8 mouse cellular contexts compared by ENCODE assay signal in the genomic region with DNA sequence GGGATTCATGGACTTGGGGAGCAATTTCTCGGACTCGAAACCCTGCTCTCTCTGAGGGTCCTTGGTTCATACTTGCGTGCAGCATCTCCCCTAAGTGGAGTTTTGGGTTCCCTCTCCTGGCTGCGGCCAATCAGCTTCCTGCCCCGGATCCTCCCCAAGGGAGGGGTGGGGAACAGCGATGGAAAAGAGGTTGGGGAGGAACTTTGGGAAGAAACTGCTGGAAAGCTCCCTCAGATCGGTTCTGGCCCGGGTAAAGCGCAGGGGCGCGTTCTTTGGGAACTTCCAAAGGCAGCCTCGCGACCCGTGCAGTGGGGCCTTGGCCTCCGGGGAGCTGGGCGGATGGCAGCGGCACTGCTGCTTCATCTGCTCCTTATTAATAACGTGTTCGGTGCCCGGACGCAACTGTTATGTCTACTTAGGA. TPM values are rescaled to one million over a fixed set of nuclear protein-coding genes. Genes with fewer than 3 reads are reported as not detected.
DNase-seq lines count a peak whose midpoint lies in the region; ATAC-seq lines count a peak whose summit lies in the region.

No protein-coding gene starts in this region.

- H3K4me1 ChIP-seq in midbrain, embryonic 12.5 days: peaks cover 57% of the 10 kb centered on the region

- ATAC-seq in midbrain, embryonic 12.5 days (ENCODE audit: low FRiP score, low read depth): peak; percentile 44; the same call in 1 of the 2 replicates

- peak overlapping the region; percentile 74 for H3K4me3 ChIP-seq in midbrain, embryonic 12.5 days

- DNase-seq in cerebellum, postnatal 10 days: peak; percentile 38 to 40
- no peak for DNase-seq in cerebellum, adult 9-11 months
- DNase-seq in A20 (ENCODE audit: low read depth, low spot score): peak; percentile 37
- DNase-seq in embryo, embryonic 11 days: peak; percentile 80
- DNase-seq in heart, adult 9 months (ENCODE audit: low spot score in 2 of 2): peak; percentile 65
- DNase-seq in kidney, postnatal 4 days: peak; percentile 70 to 78
- no peak for DNase-seq in frontal cortex, postnatal 14 days (ENCODE audit: low spot score in 2 of 2)

- no peaks in the 10 kb centered on the region for H3K36me3 ChIP-seq in midbrain, embryonic 12.5 days

- peak overlapping the region; percentile 90 for H3K27ac ChIP-seq in midbrain, embryonic 12.5 days (replicated peaks)

- peaks cover 7% of the 10 kb centered on the region; the same call in 1 of the 2 replicates for H3K9me3 ChIP-seq in midbrain, embryonic 12.5 days

- H3K9ac ChIP-seq in midbrain, embryonic 12.5 days (replicated peaks): peak overlapping the region; percentile 85

- peak overlapping the region; percentile 90 for H3K4me2 ChIP-seq in midbrain, embryonic 12.5 days (replicated peaks)

- under 1% methylated on average over 21 of the region's 21 CpGs for WGBS in midbrain, embryonic 12.5 days

- H3K27me3 ChIP-seq in midbrain, embryonic 12.5 days: 0 out of 2 replicates have a peak, but pooled peaks cover 14% of the 10 kb centered on the region

RNA-seq across cellular contexts. Expression of a gene that starts 1.0 kb away (rescaled TPM):
- polyA plus RNA-seq in midbrain, embryonic 12.5 days (2016; fragmentation: Nextera tagmentation; extraction: Ambion mirVana): 8.5 and 9.8 TPM in 2 replicates

RNA-seq across cellular contexts. Expression of a gene that starts 13.8 kb away (rescaled TPM):
- polyA plus RNA-seq in midbrain, embryonic 12.5 days (2016; fragmentation: Nextera tagmentation; extraction: Ambion mirVana): 113 and 117 TPM in 2 replicates

Comparison
In these comparisons a context has a peak if more than half of its experiments do, and no peak if none do; other contexts are left out.
1. DNase-seq: peak in cerebellum, postnatal 10 days (2 of 2), A20 (single experiment), embryo, embryonic 11 days (single experiment), heart, adult 9 months (2 of 2) and kidney, postnatal 4 days (2 of 2); none in cerebellum, adult 9-11 months (single experiment) and frontal cortex, postnatal 14 days (0 of 2).